Mouse (Mus musculus) urinary bladder, postnatal 25 days (tissue): ENCODE measurements around the gene Man2b2.

Experiments
- DNase-seq: peaks from one replicate; pipeline ENCODE4 v3.0.0; 2022; ENCODE audit warnings: low spot score

Man2b2 gene

DNA sequence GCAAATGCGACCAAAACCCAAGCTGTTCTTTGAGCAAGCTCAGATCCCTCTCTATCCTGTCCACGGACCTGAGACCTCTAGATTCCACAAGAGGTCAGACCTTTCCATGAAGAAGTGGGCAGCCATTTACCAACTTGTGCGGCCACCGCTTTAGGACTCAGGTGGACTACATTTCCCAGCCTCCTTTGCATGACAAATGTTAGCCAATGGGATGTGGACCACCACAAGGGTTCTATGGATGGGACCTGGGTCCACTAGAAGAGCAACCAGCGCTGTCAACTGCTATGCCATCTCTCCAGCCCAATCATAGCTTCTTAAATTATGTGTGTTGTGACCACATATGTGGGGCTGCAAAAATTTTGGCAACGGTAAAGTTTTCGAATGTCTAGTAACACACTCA, 819 bp upstream of the Man2b2 start:
- DNase-seq, result no peak

- no peak for DNase-seq
Measured at GRCm38 (mm10) chr5:36829098-36829497, 1.4 kb downstream of the Man2b2 start.

- no peak for DNase-seq
Measured at GRCm38 (mm10) chr5:36822907-36823306, 7.5 kb downstream of the Man2b2 start.

DNA sequence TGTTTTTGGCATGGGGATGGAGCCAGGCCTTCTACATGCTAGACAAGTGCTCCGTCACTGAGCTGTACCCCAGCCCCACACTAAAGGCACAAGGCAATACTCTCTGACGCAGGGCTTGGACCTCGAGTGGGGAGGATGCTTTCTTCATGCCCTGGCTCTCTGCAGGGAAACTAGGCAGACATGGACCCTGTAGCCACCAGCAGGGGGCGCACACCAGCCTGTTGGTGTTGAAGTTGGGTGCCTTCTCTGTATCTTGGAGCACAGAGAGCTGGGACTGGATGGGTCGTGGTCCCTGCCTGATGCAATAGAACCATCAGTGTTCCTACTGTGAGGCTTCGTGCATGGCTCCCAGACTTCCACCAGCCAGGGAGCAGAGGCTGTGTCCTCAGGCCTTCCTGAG, 10.3 kb downstream of the Man2b2 start:
- peak; percentile 34 for DNase-seq

DNA sequence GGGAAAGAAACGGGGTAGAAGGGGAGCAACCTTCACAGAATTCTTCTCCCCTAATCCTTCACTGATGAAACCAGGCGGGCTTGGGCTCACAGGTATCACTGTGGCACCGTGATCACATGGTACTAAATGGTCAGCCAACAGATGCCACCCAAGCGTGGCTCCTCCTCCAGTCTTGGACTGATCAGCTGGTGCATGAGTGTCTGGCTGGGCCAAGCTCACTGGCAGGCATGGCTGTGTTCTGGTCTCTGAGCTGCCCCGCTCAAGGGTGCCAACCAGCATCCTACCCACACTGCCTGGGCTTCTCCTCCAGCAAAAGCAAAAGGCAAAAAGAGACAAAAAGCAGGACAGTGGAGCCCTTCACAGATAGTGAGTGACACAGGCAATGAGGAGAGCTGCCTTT, 10.7 kb downstream of the Man2b2 start:
- no peak for DNase-seq

DNA sequence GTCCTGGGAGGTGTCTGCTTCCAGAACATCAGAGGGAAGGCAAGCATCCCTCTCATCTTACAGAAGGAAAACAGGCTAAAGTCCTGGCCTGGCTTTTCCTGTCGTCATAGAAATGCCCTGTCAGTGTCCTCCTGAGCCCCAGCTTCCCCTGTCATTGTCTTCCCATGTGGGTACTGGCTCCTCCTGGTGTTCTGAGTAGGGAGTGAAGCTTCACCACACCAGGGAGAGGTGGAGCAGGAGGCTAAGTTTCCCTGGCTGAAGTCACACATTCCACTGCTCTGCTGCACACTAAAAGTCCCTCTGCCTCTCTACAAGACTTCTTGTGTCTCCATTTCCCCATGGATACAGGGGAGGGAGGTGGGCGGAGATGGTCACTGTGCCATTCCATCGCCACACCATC, 12.7 kb downstream of the Man2b2 start:
- DNase-seq, result no peak

GRCm38 (mm10) chr5:36814554-36814953, 15.9 kb downstream of the Man2b2 start:
- DNase-seq, result no peak

DNA sequence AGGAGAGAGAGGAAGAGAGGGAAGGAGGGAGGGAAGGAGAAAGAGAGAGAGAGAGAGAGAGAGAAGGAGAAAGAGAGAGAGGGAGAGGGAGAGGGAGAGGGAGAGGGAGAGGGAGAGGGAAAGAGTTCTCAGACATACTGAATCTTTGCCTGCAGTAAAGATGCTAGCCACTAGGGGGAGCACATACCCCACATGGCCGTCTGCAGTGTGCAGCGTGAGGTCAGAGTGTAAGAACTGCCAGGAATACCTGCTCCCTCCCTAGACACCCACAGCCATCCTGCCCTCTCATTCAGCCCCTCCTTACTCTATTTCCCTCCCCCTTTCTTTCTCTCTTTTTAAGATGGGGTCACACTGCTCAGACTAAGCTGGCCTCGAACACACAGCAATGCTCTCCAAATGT, 19.0 kb downstream of the Man2b2 start:
- DNase-seq, result peak; percentile 61

DNA sequence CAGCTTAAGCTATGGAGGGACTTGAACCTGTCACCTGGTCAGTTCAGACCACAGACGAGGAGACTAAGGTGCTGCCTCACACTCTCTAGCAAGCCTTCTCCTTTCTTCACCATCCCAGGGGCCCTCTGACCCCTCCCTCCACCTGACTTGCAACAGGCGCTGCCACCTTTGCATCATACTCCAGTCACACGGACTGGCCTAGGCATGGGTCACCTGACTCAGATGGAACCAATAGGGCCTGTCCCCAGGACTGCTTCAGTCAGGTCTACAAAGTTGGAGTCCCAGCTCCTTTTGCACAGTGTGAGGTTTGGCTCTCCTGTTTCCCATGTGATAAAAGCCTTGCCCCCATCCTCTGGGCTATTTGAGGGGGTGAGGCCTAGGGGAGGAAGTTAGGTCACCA, 19.8 kb downstream of the Man2b2 start:
- DNase-seq, result no peak

GRCm38 (mm10) chr5:36809123-36809522, 21.3 kb downstream of the Man2b2 start:
- DNase-seq, result no peak

DNA sequence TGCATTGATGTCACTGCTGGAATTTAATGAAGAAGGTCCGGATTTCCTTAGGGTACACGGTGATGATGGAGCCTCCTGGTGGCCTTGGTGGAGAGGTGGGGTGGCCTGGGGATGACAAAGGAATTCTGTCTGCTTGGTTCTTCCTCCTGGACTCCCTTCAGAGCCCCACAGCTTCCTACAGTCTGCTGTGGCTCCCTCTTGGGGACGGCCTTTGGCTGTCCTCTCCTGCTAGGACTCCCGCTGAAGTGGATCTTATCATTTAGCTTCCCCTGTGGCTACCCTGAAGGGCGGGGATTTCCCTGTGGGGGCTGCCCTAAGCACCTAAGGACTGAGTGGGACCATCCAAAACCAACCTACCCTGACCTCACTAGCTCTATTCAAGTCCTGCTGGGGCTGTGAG, 23.3 kb downstream of the Man2b2 start:
- DNase-seq, result no peak

DNA sequence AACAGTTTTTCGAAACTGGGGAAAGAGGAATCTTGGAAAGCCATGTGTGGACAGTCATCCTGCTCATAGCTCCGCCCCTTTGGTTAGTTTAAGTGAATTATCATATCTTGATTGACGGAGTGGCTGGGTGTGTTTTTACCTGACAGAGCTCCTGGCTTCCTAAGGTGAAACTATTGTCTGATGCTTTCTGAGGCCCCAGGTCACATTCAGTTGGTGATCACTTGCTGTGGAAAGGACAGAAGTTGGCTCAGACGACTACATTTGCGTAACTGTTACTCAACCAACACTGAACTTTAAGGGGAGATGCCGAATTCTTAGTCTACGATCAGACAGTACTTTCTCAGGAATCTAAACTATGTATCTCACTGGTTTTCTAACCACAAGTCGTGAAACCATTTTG, 33.2 kb downstream of the Man2b2 start:
- DNase-seq, result no peak

GRCm38 (mm10) chr5:36796296-36797014, 34.0 kb downstream of the Man2b2 start, which contains the start of gene Mrfap1:
Mrfap1 (minus strand) TSS chr5:36796772.
- DNase-seq, result peak; percentile 94

GRCm38 (mm10) chr5:36795647-36796295, 34.7 kb downstream of the Man2b2 start:
- DNase-seq, result peak; percentile 60

- DNase-seq, result no peak
Measured at GRCm38 (mm10) chr5:36791861-36792260, 38.6 kb downstream of the Man2b2 start.

- DNase-seq, result no peak
Measured at GRCm38 (mm10) chr5:36786052-36786451, 44.4 kb downstream of the Man2b2 start.

DNA sequence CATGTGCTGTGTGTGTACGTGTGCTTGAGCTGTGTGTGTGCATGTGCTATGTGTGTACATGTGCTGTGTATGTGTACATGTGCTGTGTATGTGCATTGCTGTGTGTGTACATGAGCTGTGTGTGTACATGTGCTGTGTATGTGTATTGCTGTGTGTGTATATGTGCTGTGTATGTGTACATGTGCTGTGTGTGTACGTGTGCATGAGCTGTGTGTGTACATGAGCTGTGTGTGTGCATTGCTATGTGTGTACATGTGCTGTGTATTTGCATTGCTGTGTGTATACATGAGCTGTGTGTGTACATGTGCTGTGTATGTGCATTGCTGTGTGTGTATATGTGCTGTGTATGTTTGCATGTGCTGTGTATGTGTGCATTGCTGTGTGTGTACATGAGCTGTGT, 50.9 kb downstream of the Man2b2 start:
- DNase-seq, result no peak

DNA sequence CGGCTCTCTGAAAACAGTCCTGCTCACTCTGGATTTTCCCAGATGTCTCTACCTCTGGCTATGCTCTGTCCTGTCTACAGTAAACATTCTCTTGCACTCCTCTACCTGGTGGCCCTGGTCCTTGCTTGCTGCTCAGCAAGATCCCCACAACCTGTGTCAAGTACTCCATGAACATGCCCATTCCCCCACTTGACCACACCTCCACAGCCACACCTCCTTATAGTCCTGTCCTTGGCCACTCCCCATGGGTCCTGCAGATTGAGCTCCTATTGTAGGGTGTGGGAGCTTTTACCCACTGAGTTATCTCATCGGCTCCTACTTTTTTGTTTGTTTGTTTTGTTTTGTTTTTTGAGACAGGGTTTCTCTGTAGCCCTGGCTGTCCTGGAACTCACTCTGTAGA, 51.6 kb downstream of the Man2b2 start:
- DNase-seq, result no peak

GRCm38 (mm10) chr5:36777186-36777585, 53.3 kb downstream of the Man2b2 start:
- DNase-seq, result no peak

- no peak for DNase-seq
Measured at GRCm38 (mm10) chr5:36776021-36776575, 54.4 kb downstream of the Man2b2 start.

DNA sequence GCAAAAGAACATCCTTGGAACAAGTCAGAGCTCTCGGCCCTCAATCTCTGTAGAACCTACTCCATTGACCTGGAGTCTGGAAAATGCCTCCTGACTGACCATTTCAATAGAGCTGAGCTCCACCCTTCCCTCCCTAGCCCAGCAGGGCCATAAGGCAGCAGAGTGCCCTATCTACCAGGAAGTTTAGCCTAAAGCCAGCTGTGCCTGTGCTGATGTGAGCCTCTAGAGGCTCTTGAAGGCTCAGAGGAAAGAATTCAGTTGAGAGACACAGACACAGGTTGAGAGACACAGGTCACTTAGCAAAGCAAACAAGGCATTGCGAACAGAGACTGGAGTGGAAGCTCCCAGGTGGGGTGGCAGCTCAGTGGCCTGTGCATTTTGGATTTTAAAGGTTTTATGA, 55.1 kb downstream of the Man2b2 start:
- DNase-seq, result no peak

DNA sequence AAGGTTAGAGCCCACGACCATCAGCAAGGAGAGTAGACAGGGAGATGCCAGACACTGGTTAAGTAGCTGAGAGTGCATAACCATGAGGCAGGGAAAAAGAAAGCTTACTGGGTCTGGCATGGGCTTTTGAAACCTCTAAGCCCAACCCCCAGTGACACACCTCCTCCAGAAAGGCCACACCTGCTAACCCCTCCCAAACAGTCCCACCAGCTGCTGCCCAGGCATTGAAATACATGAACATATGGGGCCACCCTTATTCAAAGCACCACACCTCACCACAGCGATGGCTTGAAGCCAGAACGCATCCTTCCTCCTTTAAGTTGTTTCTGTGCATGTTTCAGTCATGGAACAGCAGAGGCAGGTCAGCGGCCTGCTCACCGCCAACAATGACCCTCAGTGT, 57.9 kb downstream of the Man2b2 start:
- no peak for DNase-seq

DNA sequence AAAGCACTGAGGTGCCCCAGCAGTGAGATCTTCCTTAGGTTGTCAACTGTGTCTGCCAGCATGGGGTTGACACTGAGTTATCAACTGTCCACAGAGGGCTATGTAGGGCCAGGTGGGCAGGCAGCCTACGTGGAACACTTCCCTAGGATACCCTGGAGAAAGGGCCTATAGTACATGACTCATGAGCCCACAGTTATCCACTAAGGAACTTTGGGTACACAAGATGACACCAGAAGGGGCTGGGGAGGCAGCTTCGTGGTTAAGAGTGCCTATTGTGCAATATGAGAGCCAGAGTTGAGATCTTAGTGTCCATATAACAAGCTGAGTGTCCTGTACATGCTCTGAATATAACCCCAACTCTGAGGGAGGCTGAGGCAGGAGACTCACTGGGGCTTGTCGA, 60.9 kb downstream of the Man2b2 start:
- no peak for DNase-seq
